Mouse (Mus musculus): ENCODE data around the gene Kri1.

DNA sequence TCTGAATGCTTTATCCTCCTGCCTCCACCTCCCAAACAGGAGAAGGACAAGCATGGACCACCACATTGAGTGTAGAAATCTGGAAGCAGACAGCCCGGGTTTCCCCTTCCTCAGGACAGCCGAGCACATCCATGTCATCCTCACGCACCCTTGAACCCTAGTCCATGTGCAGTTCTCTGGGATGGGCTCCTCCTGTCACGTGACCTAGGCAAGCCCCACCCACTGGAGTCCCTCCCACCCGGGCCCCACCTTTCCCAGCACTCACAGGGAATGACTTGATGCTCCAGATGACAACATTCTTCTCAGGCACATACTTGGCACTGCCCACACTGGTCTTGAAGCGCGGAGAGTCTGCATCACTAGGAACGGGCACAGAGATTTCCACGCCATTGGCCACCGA is 11.2 kb upstream of the Kri1 start:
- TF ChIP-seq CTCF (IDR thresholded peaks at IDR 0.05; ENCODE audit: borderline replicate concordance, extremely low read depth, insufficient read depth, insufficient read length) (no peak), POLR2A (IDR thresholded peaks at IDR 0.05; ENCODE audit: borderline replicate concordance, extremely low read depth, insufficient read depth, insufficient read length, poor library complexity, severe bottlenecking) (no peak)
